Mouse (Mus musculus): ENCODE measurements around the gene Ak3. TPM values are rescaled to one million over a fixed set of nuclear protein-coding genes. Genes with fewer than 3 reads are reported as not detected.
A peak's percentile ranks its signal among the peaks of the same experiment; 100 is the strongest.

The Ak3 gene
- polyA plus RNA-seq, 1 experiment, result 62.0 TPM

DNA sequence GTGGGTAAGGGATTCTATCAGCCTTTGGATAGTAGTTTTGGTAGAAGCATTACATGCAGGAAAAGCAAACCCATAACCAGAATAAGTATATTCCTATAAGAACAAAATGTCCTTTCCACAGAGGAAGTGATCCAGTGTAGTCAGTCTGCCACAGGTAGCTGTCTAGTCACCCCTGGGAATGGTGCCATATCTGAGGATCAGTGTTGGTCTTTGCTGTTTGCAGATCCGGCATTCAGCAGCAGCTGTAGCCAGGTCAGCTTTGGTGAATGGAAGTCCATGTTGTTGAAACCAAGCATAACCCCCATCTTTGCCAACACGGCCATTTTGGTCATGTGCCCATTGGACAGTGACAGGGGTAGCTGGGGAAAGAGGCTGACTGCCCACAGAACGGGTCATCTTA lies 16.0 kb downstream of the Ak3 start:
- no peaks in the 10 kb centered on the region for H3K4me1 ChIP-seq (ENCODE audit: control insufficient read depth, insufficient read depth, low read length)
- TF ChIP-seq CTCF (IDR thresholded peaks at IDR 0.05; ENCODE audit: borderline replicate concordance, insufficient read depth, low read length) (no peak), POLR2A (IDR thresholded peaks at IDR 0.05; ENCODE audit: low read depth, low read length) (no peak)
- no peak overlapping the region for H3K4me3 ChIP-seq (ENCODE audit: insufficient read depth, low read length)
- no peak overlapping the region for H3K27ac ChIP-seq (ENCODE audit: insufficient read depth, low read length)

DNA sequence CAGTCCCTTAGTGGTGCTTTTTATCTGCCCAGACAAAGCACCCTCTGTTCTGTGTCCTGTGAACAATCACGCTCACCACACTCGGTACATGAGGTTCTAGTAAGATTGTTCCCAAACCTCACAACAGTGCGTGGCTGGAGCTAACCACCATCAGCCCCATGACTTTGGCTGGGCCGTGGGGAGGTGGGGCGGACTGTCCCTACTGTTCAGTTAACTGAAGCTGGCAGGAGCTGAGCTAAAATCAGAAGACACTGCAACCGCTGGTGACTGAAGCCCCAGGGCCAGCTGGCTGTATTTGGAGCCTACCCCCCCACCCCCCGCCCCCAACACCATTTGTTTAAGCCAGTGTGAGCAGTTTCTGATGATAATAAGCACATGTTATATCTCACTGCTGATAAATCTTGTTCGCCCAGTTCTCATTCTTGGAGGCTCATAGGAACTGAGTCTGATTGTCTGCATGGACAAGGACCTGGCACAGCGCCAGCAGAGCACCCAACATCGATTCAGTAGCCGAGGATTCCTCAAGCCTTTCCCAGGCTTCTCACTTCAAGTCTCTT lies 23.3 kb downstream of the Ak3 start:
- H3K4me3 ChIP-seq (ENCODE audit: insufficient read depth, low read length), result no peak overlapping the region
- H3K27ac ChIP-seq (ENCODE audit: insufficient read depth, low read length), result no peak overlapping the region
- TF ChIP-seq CTCF (IDR thresholded peaks at IDR 0.05; ENCODE audit: borderline replicate concordance, insufficient read depth, low read length), result no peak
- no peak for TF ChIP-seq POLR2A (IDR thresholded peaks at IDR 0.05; ENCODE audit: low read depth, low read length)
- no peaks in the 10 kb centered on the region for H3K4me1 ChIP-seq (ENCODE audit: control insufficient read depth, insufficient read depth, low read length)

DNA sequence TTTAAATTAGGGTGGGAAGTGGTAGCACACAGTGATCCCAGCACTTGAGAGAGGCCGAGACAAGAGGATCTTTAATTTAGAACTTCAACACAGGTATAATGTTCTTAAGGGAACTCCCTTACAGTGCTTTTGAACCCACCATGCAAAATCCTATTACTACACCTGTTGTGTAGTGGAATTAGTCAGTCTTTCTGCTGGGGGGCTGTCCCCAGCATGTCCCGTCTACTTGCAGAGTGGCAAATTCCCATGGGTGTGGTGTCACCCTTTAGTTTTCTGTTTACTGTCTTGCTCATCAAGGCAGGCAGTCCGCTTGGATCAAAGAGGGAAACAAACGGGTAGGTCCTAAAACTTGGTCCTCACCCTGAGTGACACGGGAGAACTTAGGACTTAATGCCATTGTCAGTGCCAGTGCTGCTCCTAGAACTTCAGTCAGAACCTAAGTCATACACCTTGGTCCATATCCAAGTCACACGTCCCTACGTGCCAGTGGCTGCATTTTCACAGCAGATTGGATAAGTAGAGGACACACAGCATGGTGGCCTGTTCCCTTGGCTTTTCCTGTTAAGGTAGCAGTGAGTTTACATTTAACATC lies 25.9 kb downstream of the Ak3 start:
- Histone ChIP-seq H3K4me3 (ENCODE audit: insufficient read depth, low read length) (no peak overlapping the region), H3K27ac (ENCODE audit: insufficient read depth, low read length) (no peak overlapping the region), H3K4me1 (ENCODE audit: control insufficient read depth, insufficient read depth, low read length) (no peaks in the 10 kb centered on the region)
- TF ChIP-seq CTCF (IDR thresholded peaks at IDR 0.05; ENCODE audit: borderline replicate concordance, insufficient read depth, low read length) (no peak), POLR2A (IDR thresholded peaks at IDR 0.05; ENCODE audit: low read depth, low read length) (no peak)

DNA sequence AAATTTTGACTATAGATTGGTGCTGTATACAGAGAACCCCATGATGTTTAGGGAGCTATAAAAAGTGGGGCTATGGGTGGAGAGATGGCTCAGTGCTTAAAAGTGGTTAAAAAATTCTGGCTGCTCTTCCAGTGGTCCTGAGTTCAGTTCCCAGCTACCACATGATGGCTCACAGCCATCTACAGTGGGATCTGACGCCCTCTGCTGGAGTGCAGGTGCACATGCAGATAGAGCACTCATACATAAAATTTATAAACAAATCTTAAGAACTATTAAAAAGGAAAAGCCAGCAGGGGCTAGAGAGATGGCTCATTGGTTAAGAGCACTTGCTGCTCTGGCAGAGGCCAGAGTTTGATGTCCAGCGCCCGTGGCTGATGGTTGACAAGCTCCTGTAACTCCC lies 28.1 kb downstream of the Ak3 start:
- H3K4me3 ChIP-seq (ENCODE audit: insufficient read depth, low read length), result no peak overlapping the region
- H3K4me1 ChIP-seq (ENCODE audit: control insufficient read depth, insufficient read depth, low read length), result no peaks in the 10 kb centered on the region
- peak; percentile 43; the same call in 1 of the 2 replicates for TF ChIP-seq CTCF (IDR thresholded peaks at IDR 0.05; ENCODE audit: borderline replicate concordance, insufficient read depth, low read length)
- TF ChIP-seq POLR2A (IDR thresholded peaks at IDR 0.05; ENCODE audit: low read depth, low read length), result no peak
- no peak overlapping the region for H3K27ac ChIP-seq (ENCODE audit: insufficient read depth, low read length)

DNA sequence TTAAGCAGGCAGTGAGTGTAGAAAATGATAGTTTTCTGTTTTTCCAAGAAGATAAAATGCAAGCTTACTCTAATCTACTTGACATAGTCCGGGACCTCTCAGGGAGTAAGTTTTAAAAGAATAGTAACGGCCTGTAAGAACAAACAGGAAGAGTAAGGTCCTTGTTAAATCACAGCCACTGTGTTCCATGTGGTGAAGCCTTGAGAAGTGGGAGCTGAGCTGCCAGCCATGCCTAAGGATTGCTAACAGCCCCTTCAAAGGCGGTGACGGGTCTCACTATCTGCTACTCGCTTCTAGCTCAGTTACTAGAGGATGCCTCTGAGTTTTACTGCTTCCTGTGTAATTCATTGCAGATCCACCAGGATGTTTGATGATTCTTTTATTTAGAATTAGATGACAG lies 31.0 kb downstream of the Ak3 start:
- TF ChIP-seq CTCF (IDR thresholded peaks at IDR 0.05; ENCODE audit: borderline replicate concordance, insufficient read depth, low read length), result no peak
- no peak for TF ChIP-seq POLR2A (IDR thresholded peaks at IDR 0.05; ENCODE audit: low read depth, low read length)
- H3K27ac ChIP-seq (ENCODE audit: insufficient read depth, low read length), result no peak overlapping the region
- H3K4me3 ChIP-seq (ENCODE audit: insufficient read depth, low read length), result no peak overlapping the region
- H3K4me1 ChIP-seq (ENCODE audit: control insufficient read depth, insufficient read depth, low read length), result no peaks in the 10 kb centered on the region; the same call in 1 of the 2 replicates

DNA sequence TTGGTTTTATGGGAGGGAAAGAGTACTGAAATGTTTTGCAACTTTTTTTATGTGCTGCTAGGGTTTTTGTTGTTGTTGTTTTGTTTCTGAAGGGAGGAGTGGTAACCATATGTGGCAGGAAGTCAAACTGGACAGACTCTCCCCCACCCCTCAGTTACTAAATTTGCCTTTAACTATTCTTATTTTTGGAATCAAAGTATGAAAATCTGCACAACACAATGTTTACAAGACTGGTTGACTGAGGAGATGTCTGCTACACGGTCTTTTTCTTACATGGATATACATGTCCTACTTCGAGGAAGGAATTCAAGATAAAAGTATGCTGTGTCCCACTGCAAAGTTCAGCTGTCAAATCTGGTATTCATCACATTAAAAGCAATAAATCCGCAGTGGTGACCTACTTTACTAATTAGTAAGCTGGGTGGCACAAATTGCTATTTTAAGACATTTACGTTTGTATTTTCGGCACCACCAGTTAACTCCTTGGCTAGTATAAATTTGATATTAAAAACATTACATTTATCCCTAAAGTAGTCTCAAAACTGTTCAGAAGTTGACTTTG lies 31.5 kb downstream of the Ak3 start:
- no peak overlapping the region for H3K4me3 ChIP-seq (ENCODE audit: insufficient read depth, low read length)
- no peak for TF ChIP-seq POLR2A (IDR thresholded peaks at IDR 0.05; ENCODE audit: low read depth, low read length)
- no peak for TF ChIP-seq CTCF (IDR thresholded peaks at IDR 0.05; ENCODE audit: borderline replicate concordance, insufficient read depth, low read length)
- no peaks in the 10 kb centered on the region; the same call in 1 of the 2 replicates for H3K4me1 ChIP-seq (ENCODE audit: control insufficient read depth, insufficient read depth, low read length)
- H3K27ac ChIP-seq (ENCODE audit: insufficient read depth, low read length), result no peak overlapping the region

DNA sequence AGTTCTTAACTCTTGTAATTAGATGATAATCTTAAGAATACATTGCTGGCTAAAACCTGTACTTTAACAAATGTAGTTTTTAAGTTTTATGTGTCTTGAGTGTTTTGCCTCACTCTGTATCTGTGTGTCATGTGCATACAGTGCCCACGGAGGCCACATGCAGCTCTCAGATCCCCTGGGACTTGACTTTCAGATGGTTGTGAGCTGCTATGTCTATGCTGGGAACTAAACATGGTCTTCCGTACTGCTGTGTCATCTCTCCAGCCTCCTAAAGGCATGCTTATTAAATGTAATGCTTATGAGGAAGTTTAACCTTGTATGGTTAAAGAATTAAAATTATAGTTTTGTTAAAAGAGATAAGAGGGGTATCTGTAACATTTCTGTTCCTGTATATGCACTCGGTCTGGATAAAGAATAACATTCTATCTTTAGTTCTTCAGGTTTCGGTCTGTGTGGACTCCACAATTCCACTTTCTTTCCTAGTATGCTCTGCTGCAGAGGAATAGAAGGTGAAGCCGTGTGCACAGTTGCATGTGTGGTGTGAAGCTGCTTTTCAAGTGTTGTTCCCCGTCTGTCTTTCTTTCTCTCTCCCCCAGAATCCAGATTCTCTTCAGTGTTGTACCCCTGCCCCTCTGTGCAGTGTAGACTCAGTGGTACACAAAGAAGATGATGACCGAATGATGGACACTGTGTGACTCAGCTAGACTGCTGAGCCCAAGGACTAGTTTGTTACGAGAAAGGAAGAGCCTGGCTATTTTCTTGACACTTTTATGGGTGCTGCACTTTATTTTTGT lies 32.2 kb downstream of the Ak3 start:
- H3K4me3 ChIP-seq (ENCODE audit: insufficient read depth, low read length), result no peak overlapping the region
- H3K27ac ChIP-seq (ENCODE audit: insufficient read depth, low read length), result no peak overlapping the region
- TF ChIP-seq POLR2A (IDR thresholded peaks at IDR 0.05; ENCODE audit: low read depth, low read length) (no peak), CTCF (IDR thresholded peaks at IDR 0.05; ENCODE audit: borderline replicate concordance, insufficient read depth, low read length) (no peak)
- no peaks in the 10 kb centered on the region; the same call in 1 of the 2 replicates for H3K4me1 ChIP-seq (ENCODE audit: control insufficient read depth, insufficient read depth, low read length)

DNA sequence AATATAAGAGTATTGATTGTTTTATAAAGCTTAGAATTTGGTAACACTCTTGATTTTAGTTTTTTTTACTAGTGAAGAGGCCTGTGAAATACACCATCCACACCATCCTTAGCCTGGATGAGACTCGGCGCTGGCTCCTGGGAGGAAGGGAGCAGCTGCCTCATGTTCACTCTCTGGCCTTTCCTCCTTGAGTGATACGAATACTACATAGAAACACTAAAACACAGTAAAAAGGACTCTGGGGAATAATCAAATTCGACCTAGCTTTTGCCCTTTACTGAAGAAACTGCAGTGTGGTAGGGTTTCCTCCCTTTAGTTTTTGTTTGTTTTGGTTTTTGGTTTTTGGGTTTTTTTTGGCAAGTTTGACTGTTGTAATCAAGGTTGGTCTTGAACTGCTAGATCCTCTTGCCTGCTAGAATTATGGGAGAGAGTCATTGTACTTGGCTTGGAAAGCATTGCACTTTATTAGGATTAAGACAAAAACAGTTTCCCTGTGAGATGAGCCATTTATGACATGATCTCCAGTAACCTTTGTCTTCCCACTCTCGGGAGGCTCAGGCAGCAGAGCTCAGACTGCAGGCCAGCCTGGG lies 33.2 kb downstream of the Ak3 start:
- no peak for TF ChIP-seq POLR2A (IDR thresholded peaks at IDR 0.05; ENCODE audit: low read depth, low read length)
- TF ChIP-seq CTCF (IDR thresholded peaks at IDR 0.05; ENCODE audit: borderline replicate concordance, insufficient read depth, low read length), result no peak
- Histone ChIP-seq H3K27ac (ENCODE audit: insufficient read depth, low read length) (no peak overlapping the region), H3K4me1 (ENCODE audit: control insufficient read depth, insufficient read depth, low read length) (no peaks in the 10 kb centered on the region; the same call in 1 of the 2 replicates), H3K4me3 (ENCODE audit: insufficient read depth, low read length) (no peak overlapping the region)

DNA sequence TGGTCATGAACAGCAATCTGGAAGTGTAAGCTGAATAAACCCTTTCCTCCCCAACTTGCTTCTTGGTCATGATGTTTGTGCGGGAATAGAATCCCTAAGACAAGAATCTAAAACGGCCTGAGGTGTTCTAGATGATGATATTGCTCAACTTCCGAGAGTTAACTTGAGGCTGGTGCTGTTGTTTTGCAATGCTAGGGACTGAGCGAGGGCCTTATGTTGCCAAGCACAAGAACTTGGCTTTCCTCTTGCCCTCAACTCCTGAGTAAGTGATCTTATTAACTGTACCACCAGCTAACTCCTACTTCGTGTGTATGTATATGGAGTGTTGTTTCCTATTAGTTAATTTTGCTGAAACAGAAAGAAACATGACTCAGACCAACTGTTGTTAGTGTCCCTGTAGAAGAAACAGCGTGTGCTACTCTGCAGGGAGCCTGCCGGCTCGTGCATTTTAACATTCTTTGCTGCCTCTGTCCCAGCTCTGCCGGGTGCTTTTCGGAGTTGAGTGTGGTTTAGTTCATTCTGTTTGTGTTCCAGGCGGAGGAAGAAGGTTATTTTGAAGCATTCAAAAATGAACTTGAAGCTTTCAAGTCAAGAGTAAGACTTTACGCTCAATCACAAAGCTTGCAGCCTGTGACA lies 36.3 kb downstream of the Ak3 start:
- Histone ChIP-seq H3K4me1 (ENCODE audit: control insufficient read depth, insufficient read depth, low read length) (no peaks in the 10 kb centered on the region; the same call in 1 of the 2 replicates), H3K27ac (ENCODE audit: insufficient read depth, low read length) (no peak overlapping the region), H3K4me3 (ENCODE audit: insufficient read depth, low read length) (no peak overlapping the region)
- no peak for TF ChIP-seq CTCF (IDR thresholded peaks at IDR 0.05; ENCODE audit: borderline replicate concordance, insufficient read depth, low read length)
- no peak for TF ChIP-seq POLR2A (IDR thresholded peaks at IDR 0.05; ENCODE audit: low read depth, low read length)

Data from embryonic fibroblast, embryonic 13.5 days (primary cell).